Mouse (Mus musculus): ENCODE data around the gene Slc31a1. TPM values are rescaled to one million over a fixed set of nuclear protein-coding genes. Genes with fewer than 3 reads are reported as not detected.

Slc31a1 gene
- total and polyA plus RNA-seq, 2 experiments from 2014 or later, result 17.8 to 35.1 TPM

DNA sequence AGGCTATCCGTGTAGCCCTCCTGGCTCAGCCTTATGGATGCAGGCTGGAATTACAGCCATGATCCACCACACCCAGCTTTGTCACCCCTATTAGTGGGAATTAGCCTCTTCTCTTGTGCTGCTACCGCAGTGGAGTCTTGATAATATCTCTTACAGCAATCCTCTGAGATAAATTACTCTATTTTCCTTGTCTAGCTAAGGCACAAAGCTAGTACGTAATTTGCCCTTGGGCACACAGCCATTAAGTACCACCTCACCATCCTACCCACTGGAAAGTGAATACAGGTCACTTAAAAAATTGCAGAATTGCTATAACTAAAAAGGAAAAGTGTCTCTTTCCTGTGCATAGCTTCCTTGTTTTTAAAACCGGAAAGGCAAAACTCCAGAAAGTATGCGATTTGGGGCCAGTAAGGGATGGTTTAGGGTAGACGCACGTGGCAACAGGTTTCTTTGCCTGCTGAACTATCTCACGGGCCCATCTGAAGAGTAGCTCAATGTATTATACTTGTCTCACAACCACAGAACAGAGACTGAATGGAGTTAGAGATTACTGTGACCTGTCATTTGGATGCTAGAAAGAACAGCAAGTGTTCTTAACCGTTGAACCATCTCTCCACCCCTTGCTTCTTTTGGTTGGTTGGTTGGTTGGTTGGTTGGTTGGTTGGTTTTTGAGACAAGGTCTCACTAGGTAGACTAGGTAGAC is 12.4 kb downstream of the Slc31a1 start:
- no peaks in the 10 kb centered on the region for H3K36me3 ChIP-seq (replicated peaks; ENCODE audit: control insufficient read depth, insufficient read depth, low read length)
- H3K4me1 ChIP-seq (ENCODE audit: control insufficient read depth, insufficient read depth), result peaks cover 29% of the 10 kb centered on the region
- no peaks in the 10 kb centered on the region for H3K9me3 ChIP-seq (replicated peaks; ENCODE audit: control insufficient read depth, low read length)
- H3K27me3 ChIP-seq (ENCODE audit: control insufficient read depth, insufficient read depth, low read length), result no peaks in the 10 kb centered on the region
- H3K4me2 ChIP-seq (ENCODE audit: low read depth, low read length), result no peak overlapping the region
- no peak overlapping the region for H3K27ac ChIP-seq (ENCODE audit: low read depth)
- 85% methylated on average over 9 of the region's 9 CpGs for whole genome bisulfite sequencing
- TF ChIP-seq EP300 (IDR thresholded peaks at IDR 0.05; ENCODE audit: low read depth) (no peak), CTCF (IDR thresholded peaks at IDR 0.05; ENCODE audit: low read depth) (no peak)
- no peak overlapping the region for H3K4me3 ChIP-seq (ENCODE audit: low read depth, low read length)
- DNase-seq (ENCODE audit: low spot score) (no peak), ATAC-seq (ENCODE audit: insufficient read depth, low read depth) (no peak)
- no peak overlapping the region for H3K9ac ChIP-seq (replicated peaks; ENCODE audit: low read depth, low read length)

DNA sequence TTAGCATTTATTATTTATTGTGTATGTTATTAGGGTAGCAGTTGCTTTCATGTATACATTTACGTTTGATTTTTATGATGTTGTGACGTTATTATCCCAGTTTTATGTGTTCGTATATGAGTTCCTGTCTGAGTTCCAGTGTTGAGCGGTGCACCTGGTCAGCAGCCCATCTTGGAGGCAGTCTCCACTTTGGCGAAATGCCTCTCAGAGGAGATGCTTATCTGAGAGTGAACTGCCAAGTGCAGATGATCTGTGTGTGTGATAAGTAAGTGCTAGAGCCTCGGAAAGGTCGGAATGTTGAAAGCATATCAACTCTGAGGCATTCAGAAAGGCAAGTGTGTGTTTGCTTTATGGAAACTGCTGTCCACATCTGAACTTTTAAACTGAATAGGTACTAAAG is 13.1 kb downstream of the Slc31a1 start:
- Histone ChIP-seq H3K9me3 (replicated peaks; ENCODE audit: control insufficient read depth, low read length) (no peaks in the 10 kb centered on the region), H3K9ac (replicated peaks; ENCODE audit: low read depth, low read length) (no peak overlapping the region), H3K4me1 (ENCODE audit: control insufficient read depth, insufficient read depth) (peaks cover 29% of the 10 kb centered on the region), H3K4me3 (ENCODE audit: low read depth, low read length) (no peak overlapping the region), H3K27ac (ENCODE audit: low read depth) (no peak overlapping the region), H3K4me2 (ENCODE audit: low read depth, low read length) (no peak overlapping the region), H3K27me3 (ENCODE audit: control insufficient read depth, insufficient read depth, low read length) (no peaks in the 10 kb centered on the region), H3K36me3 (replicated peaks; ENCODE audit: control insufficient read depth, insufficient read depth, low read length) (no peaks in the 10 kb centered on the region)
- TF ChIP-seq EP300 (IDR thresholded peaks at IDR 0.05; ENCODE audit: low read depth) (no peak), CTCF (IDR thresholded peaks at IDR 0.05; ENCODE audit: low read depth) (no peak)
- 64% methylated on average over 7 of the region's 7 CpGs for WGBS
- DNase-seq (ENCODE audit: low spot score), result no peak
- ATAC-seq (ENCODE audit: insufficient read depth, low read depth), result no peak

DNA sequence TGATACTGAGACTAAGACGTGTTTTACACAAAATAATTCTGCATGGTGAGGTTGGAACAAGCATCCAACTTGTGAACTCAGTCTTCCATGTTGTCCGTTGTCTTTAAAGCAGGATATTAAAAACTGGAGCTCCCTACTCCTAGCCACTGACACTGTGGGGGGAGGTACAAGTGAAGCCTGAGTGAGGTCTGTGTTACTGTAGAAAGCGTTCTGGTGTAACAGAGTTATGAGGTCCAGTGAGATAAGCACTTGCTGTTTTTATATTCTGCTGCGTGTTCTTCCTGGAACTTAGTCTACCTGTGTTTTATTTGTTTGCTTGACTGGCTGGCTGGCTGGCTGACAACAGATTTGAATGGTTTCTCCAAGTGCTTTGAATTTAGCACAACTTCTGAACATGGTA is 13.8 kb downstream of the Slc31a1 start:
- ATAC-seq (ENCODE audit: insufficient read depth, low read depth), result no peak
- no peaks in the 10 kb centered on the region for H3K27me3 ChIP-seq (ENCODE audit: control insufficient read depth, insufficient read depth, low read length)
- peak overlapping the region; percentile 29; the same call in 1 of the 2 replicates for H3K4me2 ChIP-seq (ENCODE audit: low read depth, low read length)
- WGBS, result 28% methylated on average over 4 of the region's 4 CpGs
- TF ChIP-seq CTCF (IDR thresholded peaks at IDR 0.05; ENCODE audit: low read depth) (no peak), EP300 (IDR thresholded peaks at IDR 0.05; ENCODE audit: low read depth) (no peak)
- peaks cover 25% of the 10 kb centered on the region; the same call in 1 of the 2 replicates for H3K4me1 ChIP-seq (ENCODE audit: control insufficient read depth, insufficient read depth)
- peak overlapping the region; percentile 64 for H3K27ac ChIP-seq (ENCODE audit: low read depth)
- H3K4me3 ChIP-seq (ENCODE audit: low read depth, low read length), result no peak overlapping the region
- H3K36me3 ChIP-seq (replicated peaks; ENCODE audit: control insufficient read depth, insufficient read depth, low read length), result no peaks in the 10 kb centered on the region
- no peaks in the 10 kb centered on the region for H3K9me3 ChIP-seq (replicated peaks; ENCODE audit: control insufficient read depth, low read length)
- no peak overlapping the region for H3K9ac ChIP-seq (replicated peaks; ENCODE audit: low read depth, low read length)
- DNase-seq (ENCODE audit: low spot score), result no peak

DNA sequence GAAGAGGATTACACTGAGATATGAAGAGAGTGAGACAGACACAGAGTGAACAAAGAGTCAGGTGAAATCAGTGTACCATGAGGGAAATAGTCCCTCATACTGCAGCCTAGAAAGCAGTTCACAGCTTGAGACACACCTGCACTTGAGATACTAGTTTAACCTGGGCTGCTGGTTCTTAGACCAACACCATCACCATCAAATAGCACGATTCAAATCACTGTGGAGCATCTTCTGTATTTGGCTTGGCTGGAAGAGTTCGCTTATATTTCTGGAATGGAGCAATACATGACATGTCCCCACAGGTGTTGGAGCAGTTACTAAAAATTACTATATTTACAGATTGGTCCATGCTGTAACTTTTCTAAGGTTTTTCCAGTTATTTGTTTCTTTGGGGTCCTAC is 15.6 kb downstream of the Slc31a1 start:
- Histone ChIP-seq H3K36me3 (replicated peaks; ENCODE audit: control insufficient read depth, insufficient read depth, low read length) (no peaks in the 10 kb centered on the region), H3K4me1 (ENCODE audit: control insufficient read depth, insufficient read depth) (peaks cover 17% of the 10 kb centered on the region; the same call in 1 of the 2 replicates), H3K9ac (replicated peaks; ENCODE audit: low read depth, low read length) (no peak overlapping the region), H3K27me3 (ENCODE audit: control insufficient read depth, insufficient read depth, low read length) (no peaks in the 10 kb centered on the region), H3K4me2 (ENCODE audit: low read depth, low read length) (no peak overlapping the region), H3K27ac (ENCODE audit: low read depth) (no peak overlapping the region), H3K4me3 (ENCODE audit: low read depth, low read length) (no peak overlapping the region), H3K9me3 (replicated peaks; ENCODE audit: control insufficient read depth, low read length) (no peaks in the 10 kb centered on the region)
- WGBS, result 87% methylated on average over 2 of the region's 2 CpGs
- TF ChIP-seq EP300 (IDR thresholded peaks at IDR 0.05; ENCODE audit: low read depth), result no peak
- TF ChIP-seq CTCF (IDR thresholded peaks at IDR 0.05; ENCODE audit: low read depth), result no peak
- no peak for ATAC-seq (ENCODE audit: insufficient read depth, low read depth)
- no peak for DNase-seq (ENCODE audit: low spot score)

DNA sequence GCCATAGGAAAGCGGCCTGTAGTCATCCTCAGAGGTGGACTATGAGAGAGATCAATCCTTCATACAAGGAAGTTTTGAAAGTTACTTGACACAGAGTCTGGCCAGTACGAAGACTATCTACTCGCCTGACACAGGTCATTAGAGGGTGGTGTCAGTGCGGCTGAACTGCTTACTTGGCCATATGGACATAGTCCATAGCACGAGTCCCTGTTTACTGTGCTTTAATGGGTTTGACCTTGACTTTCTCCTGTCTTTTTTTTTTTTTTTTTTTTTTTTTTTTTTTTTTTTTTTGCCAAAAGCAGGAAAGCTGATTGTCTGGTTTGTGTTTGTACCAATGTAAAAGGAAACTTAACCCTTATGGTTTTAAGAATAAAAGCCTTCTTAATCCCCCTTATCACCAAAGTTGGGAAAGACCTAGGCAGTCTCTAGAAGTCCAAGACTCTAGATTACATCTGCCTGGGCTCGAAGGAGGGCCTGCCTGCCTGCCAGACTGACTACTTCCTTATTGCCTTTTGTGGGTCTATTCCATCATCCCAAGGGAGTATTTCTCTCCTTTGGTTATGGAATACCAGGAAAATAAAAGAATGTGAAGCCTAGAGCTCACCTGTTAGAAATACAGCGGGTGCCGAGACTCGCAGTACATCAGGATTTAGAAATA is 19.3 kb downstream of the Slc31a1 start:
- Histone ChIP-seq H3K4me3 (ENCODE audit: low read depth, low read length) (no peak overlapping the region), H3K4me1 (ENCODE audit: control insufficient read depth, insufficient read depth) (0 out of 2 replicates have a peak, but pooled peaks cover 2% of the 10 kb centered on the region), H3K27me3 (ENCODE audit: control insufficient read depth, insufficient read depth, low read length) (no peaks in the 10 kb centered on the region), H3K9me3 (replicated peaks; ENCODE audit: control insufficient read depth, low read length) (no peaks in the 10 kb centered on the region), H3K9ac (replicated peaks; ENCODE audit: low read depth, low read length) (no peak overlapping the region), H3K4me2 (ENCODE audit: low read depth, low read length) (no peak overlapping the region), H3K27ac (ENCODE audit: low read depth) (no peak overlapping the region), H3K36me3 (replicated peaks; ENCODE audit: control insufficient read depth, insufficient read depth, low read length) (peaks cover 3% of the 10 kb centered on the region; the same call in 1 of the 2 replicates)
- ATAC-seq (ENCODE audit: insufficient read depth, low read depth) (no peak), DNase-seq (ENCODE audit: low spot score) (no peak)
- TF ChIP-seq EP300 (IDR thresholded peaks at IDR 0.05; ENCODE audit: low read depth), result no peak
- no peak for TF ChIP-seq CTCF (IDR thresholded peaks at IDR 0.05; ENCODE audit: low read depth)
- WGBS, result 77% methylated on average over 9 of the region's 9 CpGs
